Mouse (Mus musculus): ENCODE results near the gene Nol4l.
"Not testable (repeated sequence)": the region's sequence is repeated elsewhere in the genome, so short reads cannot be mapped to it uniquely, and the experiment has no call there.

The Nol4l gene

GRCm38 (mm10) chr2:153421233-153421632 is 108.5 kb downstream of the Nol4l start:
- in situ Hi-C loops (cut with MboI) = no loop called here

- in situ Hi-C loops (cut with MboI) = no loop called here
These were observed 111.4 kb downstream of the Nol4l start for GRCm38 (mm10) chr2:153418381-153418780.

GRCm38 (mm10) chr2:153417841-153418240 is 111.9 kb downstream of the Nol4l start:
- in situ Hi-C loops (cut with MboI) = no loop called here

GRCm38 (mm10) chr2:153414607-153415006 is 115.2 kb downstream of the Nol4l start:
- in situ Hi-C loops (cut with MboI) = no loop called here

- in situ Hi-C loops (cut with MboI) = no loop called here
These were observed 117.2 kb downstream of the Nol4l start for GRCm38 (mm10) chr2:153412563-153412962.

DNA sequence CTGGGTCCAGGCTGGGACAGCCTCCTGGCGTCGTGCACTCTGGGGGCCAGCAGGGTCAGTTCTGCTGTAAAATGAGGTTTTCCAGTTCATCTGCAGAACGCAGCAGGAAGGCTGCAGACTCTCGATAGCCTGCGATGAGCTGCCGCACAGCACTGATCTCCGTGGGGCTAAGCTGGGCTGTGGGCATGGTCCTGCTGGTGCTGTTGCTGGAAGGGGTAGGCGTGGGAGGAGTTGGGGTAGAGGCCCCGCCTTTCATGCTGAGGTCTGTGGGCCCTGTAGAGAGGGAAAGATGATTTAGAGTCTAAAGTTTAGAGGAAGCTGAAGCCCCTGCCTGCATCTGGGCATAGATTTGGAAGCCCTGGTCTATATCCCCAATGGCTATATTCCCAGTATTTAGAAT is 118.2 kb downstream of the Nol4l start:
- in situ Hi-C loops (cut with MboI) = no loop called here

DNA sequence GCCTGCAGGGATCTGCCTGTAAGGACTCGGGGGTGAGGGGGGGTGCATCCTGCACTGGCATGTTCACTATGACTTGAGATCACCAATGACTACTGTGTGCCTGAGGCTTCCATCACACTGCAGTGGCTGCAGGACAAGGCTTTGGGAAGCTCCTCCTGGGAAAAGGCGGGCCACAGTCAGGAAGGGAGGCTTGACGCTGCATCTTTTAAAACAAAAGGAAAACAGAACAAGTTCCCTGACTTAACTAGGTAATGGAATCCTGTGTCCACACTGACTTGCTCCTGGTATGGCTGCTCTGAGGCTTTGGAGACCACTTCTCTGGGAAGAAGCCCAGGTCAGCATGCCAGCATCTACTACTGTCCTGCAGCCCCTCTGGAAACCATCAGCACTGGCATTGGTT is 120.8 kb downstream of the Nol4l start:
- in situ Hi-C loops (cut with MboI) = no loop called here

- in situ Hi-C loops (cut with MboI) = no loop called here
These were observed 122.9 kb downstream of the Nol4l start for GRCm38 (mm10) chr2:153406882-153407281.

GRCm38 (mm10) chr2:153404882-153405281 is 124.9 kb downstream of the Nol4l start:
- in situ Hi-C loops (cut with MboI) = no loop called here

- in situ Hi-C loops (cut with MboI) = no loop called here
These were observed 125.7 kb downstream of the Nol4l start for GRCm38 (mm10) chr2:153404062-153404461.

DNA sequence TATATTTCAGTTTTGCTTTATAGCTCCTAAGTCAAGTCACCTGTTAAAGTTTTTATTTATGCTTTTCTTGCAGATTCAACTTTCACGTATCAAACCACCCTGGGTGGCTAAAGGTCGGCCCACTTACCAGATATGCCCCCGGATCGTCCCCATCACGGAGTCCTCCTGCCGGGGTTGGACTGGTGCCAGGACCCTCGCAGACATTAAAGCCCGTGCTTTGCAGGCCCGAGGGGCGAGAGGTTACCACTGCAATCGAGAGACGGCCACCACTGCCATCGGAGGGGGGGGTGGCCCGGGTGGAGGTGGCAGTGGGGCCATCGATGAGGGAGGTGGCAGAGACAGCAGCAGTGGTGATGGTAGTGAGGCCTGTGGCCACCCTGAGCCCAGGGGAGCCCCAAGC is 130.6 kb downstream of the Nol4l start:
- in situ Hi-C loops (cut with MboI) = no loop called here

- in situ Hi-C loops (cut with MboI) = no loop called here
These were observed 131.8 kb downstream of the Nol4l start for GRCm38 (mm10) chr2:153397790-153398515.

- in situ Hi-C loops (cut with MboI) = no loop called here
These were observed 136.7 kb downstream of the Nol4l start for GRCm38 (mm10) chr2:153393045-153393444.

DNA sequence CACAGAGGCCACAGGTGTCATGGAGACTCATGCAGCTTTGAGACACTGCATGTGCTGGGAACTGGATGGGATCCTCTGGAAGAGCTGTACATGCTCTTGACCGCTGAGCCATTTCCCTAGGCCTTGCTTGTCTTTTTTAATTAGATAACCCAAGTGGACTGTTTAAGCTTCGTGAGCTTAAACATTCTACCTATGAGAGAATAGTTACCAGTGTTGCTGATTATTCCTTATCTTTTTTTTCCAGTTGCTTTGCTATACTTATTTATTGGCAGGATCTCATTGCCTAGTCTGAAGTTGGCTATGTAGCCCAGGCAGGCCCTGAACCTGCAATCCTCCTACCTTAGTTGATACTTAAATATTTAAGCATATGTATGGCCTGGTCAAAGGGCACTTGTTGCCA is 139.9 kb downstream of the Nol4l start:
- in situ Hi-C loops (cut with MboI) = no loop called here

- in situ Hi-C loops (cut with MboI) = no loop called here
These were observed 149.3 kb downstream of the Nol4l start for GRCm38 (mm10) chr2:153380479-153380878.

DNA sequence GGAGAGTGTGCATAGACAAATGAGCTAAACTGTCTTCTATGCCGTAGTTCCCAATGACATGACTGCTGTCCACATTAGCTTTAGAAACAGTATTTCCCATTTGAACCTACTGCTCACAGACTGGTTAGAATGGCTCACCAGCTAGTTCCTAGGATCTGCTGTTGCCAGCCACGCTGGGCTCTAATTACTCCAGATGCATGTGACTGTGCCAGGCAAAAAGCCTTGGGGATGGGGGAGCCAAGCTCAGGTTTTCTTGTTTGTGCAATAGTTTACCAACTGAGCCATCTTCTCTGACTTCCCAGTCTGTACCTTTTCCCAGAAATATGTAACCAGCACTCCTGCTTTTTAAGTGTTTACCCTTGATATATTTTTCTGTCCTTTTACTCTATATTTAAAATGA is 154.4 kb downstream of the Nol4l start:
- in situ Hi-C loops (cut with MboI) = no loop called here

DNA sequence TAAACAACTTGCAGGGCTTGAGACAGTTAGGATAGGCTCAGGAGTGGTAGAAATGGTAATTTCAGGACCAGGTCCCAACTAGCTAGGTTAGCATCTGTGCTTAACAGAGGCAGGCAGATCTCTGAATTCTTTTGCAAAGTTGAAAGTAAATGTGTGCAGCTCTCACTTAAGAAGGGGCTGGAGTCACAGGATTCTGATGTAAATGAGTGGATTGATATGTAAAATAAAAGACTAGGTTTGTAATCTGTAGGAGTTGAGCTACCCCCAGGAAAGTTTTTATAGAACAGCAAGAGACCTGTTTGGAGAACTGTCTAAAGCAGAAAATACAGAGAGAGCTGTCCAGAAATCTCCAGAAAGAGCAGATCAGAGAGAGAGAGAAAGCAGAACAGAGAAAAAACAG is 158.9 kb downstream of the Nol4l start:
- in situ Hi-C loops (cut with MboI) = no loop called here

DNA sequence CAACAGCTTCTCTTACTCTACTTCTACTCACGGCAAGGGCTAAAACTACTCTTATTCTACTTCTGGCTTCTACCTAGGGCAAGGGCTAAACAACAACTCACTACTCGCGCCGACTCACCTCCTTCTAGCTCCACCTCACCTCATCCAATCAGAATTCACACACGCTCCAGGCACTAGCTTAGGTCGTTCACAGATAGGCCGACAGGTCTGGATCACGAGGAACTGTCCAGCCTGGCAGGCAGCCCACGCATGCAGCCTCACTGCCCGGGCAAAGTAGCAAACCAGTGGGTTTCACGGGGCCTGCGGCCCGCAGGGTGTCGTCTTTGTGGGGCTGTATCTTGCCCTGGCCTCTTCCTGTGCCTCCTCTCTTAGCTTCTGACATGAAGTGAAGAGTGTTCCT is 165.2 kb downstream of the Nol4l start:
- in situ Hi-C loops (cut with MboI) = not testable (repeated sequence)

GRCm38 (mm10) chr2:153361101-153361710 is 168.6 kb downstream of the Nol4l start:
- in situ Hi-C loops (cut with MboI) = no loop called here
